In genomic region chr5:143269363-143270150, GRCm38 (mm10) we compare ENCODE assay signal across 8 mouse cellular contexts. TPM values are rescaled to one million over a fixed set of nuclear protein-coding genes. Genes with fewer than 3 reads are reported as not detected.
DNase-seq lines count a peak whose midpoint lies in the region; ATAC-seq and TF ChIP-seq lines count a peak whose summit lies in the region.

Gene Zfp316 (minus strand): TSS chr5:143270022.

- H3K27me3 ChIP-seq in Patski: no peaks in the 10 kb centered on the region
- H3K27me3 ChIP-seq in hindbrain, embryonic 14.5 days (ENCODE audit: control insufficient read depth, insufficient read depth, low read length): no peaks in the 10 kb centered on the region

- POLR2A ChIA-PET in Patski (lab: Charles Lee): interaction anchor here (0.8 to 0.9 kb wide), 2 partner anchors 11 to 19 kb away, joined by 3 read pairs; no protein-coding TSS in a partner anchor

- no peak for DNase-seq in Patski (ENCODE audit: low read depth, low spot score)
- DNase-seq in cerebellum, postnatal 14 days: peak; percentile 85 to 88
- DNase-seq in gastrocnemius, adult 18-20 months (ENCODE audit: low spot score): peak; percentile 63
- DNase-seq in hindbrain, embryonic 14.5 days (ENCODE audit: low spot score): peak; percentile 80
- DNase-seq in left cerebral cortex, adult 11 months (ENCODE audit: low spot score): peak; percentile 59
- peak; percentile 64 for DNase-seq in lung, postnatal 36 days
- peak; percentile 84 for DNase-seq in retina, postnatal 1 day
- DNase-seq in urinary bladder, adult 2 months (ENCODE audit: low spot score): peak; percentile 62

- peaks cover 4% of the 10 kb centered on the region for H3K36me3 ChIP-seq in hindbrain, embryonic 14.5 days (replicated peaks; ENCODE audit: control insufficient read depth, insufficient read depth)

- peak; percentile 40 for ATAC-seq in Patski
- peak; percentile 77 for ATAC-seq in hindbrain, embryonic 14.5 days (ENCODE audit: low FRiP score)

- in situ Hi-C loops in Patski (cut with MboI; ENCODE audit: low pct_unique_long_range_greater_than_20kb): no loop called here

- peak within 1 kb of the TSS; percentile 83 for H3K27ac ChIP-seq in hindbrain, embryonic 14.5 days

- CTCF ChIA-PET in Patski (lab: Charles Lee): no interaction called here

- no peaks in the 10 kb centered on the region for H3K9me3 ChIP-seq in hindbrain, embryonic 14.5 days (ENCODE audit: control insufficient read depth, low read length)

- H3K4me2 ChIP-seq in hindbrain, embryonic 14.5 days (replicated peaks): peak within 1 kb of the TSS; percentile 82

- under 1% methylated on average over 66 of the region's 79 CpGs for WGBS in hindbrain, embryonic 14.5 days

- peak within 1 kb of the TSS; percentile 95 for H3K9ac ChIP-seq in hindbrain, embryonic 14.5 days

- H3K4me1 ChIP-seq in hindbrain, embryonic 14.5 days (replicated peaks; ENCODE audit: control insufficient read depth, insufficient read depth, low read length): peaks cover 22% of the 10 kb centered on the region

- H3K4me3 ChIP-seq in hindbrain, embryonic 14.5 days (replicated peaks; ENCODE audit: low read length): peak within 1 kb of the TSS; percentile 74

- TF ChIP-seq CTCF in Patski (IDR thresholded peaks at IDR 0.05): no peak

RNA-seq across cellular contexts. Expression of gene Zfp316, which starts in this region (rescaled TPM):
- polyA plus RNA-seq in Patski (2021): 13.2 TPM
- 1 to 10 TPM; 3.0 to 4.6 TPM for total RNA-seq in gastrocnemius, adult 18-20 months (2021)
- 5.5 and 6.4 TPM in 2 replicates for polyA plus RNA-seq in hindbrain, embryonic 14.5 days (2014; fragmentation: Nextera tagmentation; extraction: Ambion mirVana)
- polyA plus RNA-seq in urinary bladder, adult 2 months (2012; rRNA removed): 3.2 and 5.9 TPM in 2 replicates
